Mouse (Mus musculus) adrenal gland (tissue): Measurements from ENCODE around the gene B3gnt3.
"Not testable (repeated sequence)": the region's sequence is repeated elsewhere in the genome, so short reads cannot be mapped to it uniquely, and the experiment has no call there.

Experiments
- intact Hi-C: fragments of 180-260 bp; cut with DNase I; formaldehyde crosslinking; loops from one replicate; pipeline ENCODE4 v1.15.1; 2025

B3gnt3 gene

DNA sequence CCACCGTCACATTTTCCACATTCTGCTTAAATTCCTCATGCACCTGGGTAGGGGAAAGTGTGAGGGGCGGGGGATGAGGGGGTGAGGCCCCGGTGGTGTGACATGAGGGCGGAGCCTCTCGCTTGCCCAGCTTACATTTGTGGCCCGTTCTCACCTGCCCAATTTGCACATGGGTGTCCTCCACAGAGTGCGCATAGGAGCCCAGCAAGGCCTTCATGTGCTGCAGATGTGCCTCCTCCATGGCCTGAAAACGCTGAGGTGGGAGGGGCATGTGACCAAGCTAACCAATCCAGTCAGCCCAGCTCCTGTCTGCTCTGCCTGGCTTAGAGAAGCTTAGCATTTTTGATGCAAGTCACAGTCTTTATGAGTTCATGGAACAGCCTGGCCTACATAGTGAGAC, 13.9 kb upstream of the B3gnt3 start:
- intact Hi-C loops: no loop called here

DNA sequence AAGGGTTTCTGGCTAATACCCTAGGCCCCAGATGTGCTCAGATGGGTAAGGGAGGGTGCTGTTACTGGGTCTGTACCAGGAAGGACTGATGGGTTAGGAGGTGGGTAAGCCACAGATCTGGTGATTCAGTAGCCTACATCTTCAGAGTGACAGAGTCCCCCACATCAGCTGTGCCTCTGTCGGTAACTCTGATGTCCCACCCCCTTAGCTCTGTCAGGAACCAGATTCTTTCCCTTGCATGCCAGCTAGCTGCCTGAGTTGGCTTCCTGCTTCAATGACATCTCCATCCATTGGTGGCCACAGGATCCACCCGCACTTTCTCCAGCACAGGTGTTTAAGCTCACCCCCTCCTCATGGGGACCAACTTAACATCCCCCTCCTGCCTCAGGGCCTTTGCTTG, 10.0 kb upstream of the B3gnt3 start:
- intact Hi-C loops: no loop called here

DNA sequence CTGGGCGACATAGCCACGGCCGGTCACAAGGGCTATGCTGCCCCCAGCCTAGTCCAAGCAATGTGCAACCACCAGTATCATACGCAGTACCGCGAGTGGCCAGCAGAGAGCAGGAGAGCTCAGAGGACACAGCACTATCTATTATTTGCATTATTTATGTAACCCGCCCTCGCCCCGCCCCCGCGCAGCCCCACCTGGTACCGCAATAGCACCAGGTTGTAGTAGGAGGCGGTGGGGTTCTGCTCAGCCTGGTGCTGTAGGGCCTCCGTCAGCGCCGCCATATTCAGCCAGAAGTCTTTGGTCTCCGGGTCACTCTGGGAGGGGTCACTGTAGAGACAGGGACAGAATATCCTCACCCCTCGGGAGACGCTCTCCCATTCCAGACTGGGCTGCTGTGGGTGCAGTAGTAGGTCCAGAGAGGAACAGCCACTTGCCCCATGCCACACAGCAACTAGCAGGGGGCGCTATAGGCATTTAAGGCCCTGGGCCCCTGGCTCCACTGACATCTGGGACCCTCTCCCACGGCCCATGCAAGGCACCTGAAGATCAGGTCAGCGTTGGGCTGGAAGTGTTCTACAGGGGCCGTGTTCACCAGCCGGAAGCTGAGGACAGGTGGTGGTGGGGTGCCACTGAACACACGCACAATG, 8.3 kb upstream of the B3gnt3 start:
- intact Hi-C loops: no loop called here

DNA sequence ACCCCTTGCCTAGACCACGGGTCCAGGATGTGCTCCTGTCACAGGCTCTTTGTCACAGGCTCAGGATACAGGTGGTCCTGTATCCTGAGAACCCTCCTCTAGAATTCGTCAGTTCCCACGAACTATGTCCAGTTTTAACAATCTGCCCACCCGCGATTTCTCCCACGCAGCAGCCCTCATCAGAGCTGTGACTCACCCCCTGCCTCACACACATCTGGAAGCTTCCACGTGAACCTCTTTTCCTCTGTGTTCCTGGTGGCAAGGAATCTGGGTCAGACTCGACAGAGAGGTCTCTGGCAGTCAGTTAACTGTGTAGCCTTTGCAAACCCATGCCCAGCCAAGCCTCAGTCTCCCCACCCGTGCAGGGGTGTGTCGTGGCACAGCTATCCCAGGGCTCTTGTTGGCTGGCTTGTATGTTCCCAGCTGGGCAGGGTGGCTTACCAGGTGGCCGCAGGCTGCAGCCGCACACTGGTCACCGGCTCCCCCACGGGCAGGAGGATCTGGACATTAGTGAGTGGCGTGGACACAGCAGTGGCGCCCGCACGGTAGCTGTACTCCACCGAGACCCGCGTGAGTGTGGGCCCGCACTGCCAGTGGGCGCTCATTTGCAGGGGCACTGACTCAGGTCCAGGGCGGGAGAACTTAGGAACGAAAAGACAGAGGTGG, 7.7 kb upstream of the B3gnt3 start:
- intact Hi-C loops: no loop called here

DNA sequence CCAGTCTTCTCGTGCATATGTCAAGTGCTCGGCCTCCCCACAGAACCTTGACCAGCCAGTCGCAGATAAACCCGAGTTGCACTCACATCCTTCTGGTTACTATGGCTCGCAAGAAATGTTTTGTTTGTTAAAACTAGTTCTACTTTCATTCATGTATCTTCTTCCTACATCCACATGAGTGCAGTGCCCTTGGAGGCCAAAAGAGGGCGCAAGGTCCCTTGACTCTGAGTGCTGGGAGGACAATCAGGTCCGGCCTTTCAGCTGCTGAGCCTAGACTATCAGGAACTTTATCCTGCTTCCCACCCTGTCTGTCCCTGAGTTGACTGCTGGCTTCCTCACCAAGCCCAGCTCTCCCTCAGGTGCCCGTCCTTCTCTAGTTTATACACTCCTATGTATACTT, 6.3 kb upstream of the B3gnt3 start:
- intact Hi-C loops: no loop called here

DNA sequence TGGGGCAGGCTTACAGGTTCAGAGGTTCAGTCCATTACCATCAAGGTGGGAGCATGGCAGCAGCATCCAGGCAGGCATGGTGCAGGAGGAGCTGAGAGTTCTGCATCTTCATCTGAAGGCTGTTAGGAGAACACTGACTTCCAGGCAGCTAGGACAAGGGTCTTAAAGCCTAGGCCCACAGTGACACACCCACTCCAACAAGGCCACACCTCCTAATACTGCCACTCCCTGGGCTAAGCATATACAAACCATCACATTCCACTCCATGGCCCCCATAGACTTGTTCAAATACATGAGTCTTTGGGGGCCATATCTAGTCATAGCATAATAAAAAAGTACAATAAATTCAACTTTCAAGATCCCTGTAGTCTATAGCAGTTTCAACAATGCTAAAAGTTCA, 1.8 kb upstream of the B3gnt3 start:
- intact Hi-C loops: not testable (repeated sequence)

DNA sequence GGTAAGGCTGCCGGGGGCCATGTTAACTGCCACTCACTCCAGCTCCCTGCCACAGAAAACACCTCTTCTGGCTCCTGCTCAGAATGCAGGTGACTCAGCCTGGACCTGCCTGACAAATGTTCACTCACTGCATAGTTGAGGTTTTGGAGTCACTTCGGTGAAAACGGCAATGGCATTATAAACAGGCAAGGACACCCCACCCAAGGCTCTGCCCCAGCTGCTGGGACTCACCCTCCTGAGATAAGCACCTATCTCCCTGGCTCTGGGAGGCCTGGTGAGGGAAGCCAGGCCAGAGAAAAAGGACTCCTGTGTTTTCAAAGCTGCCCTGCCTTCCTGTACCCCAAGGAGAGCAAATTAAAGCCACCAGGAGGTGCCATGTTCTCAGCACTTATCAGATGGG, 1.3 kb upstream of the B3gnt3 start:
- intact Hi-C loops: no loop called here

DNA sequence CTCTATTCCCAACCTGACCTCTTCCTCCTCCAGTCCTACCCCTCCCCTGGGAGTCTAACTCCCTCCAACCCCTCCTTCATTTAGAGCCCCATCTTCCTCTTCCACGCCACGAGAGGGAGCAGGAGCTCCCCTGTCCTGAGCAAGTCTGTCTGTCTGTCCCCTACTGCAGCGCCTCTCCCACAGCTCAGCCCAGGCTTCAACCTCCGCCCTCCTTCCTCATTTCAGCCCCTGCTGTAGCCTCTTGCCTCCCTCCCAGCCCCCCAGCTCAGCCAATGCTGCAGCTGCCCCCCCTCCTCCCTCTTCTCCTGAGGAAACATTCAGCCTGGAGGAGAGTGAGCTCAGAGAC, 471 bp upstream of the B3gnt3 start:
- intact Hi-C loops: no loop called here

DNA sequence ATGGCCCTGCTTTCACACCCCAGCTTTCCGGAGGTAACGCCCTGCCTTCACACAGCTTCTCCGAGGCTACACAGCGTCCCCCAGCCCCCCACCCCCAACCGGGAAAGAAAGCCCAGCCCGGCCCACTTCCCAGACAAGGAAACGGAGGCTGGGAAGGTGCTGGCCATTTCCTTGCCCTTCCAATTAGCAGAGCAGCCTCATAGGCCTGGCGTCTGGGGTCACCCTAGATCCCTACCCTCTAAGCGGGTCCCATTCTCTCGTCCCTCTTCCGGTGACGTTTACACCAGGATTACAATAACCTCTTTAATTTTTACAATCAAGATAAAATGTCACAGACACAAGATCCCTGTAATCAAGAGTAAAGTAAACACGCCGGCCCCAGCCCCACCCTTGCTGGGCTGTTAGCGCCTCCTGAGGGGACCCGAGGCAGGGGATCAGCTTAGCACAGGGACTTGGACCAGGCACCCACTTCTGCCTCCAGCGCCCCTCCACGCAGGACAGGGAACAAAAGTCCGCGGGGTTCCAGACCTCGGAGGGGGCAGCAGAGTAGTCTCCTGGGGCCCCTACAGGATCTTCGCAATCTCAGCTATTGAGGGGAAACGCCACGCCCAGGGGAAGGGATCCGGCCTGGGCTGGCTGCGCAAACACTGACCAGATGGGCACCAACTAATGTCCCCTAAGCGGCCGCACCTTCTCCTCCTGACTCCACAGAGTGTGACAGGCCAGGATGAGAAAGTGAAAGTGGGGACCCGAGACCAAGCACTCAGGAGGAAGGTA, 908 bp downstream of the B3gnt3 start:
- intact Hi-C loops: no loop called here

DNA sequence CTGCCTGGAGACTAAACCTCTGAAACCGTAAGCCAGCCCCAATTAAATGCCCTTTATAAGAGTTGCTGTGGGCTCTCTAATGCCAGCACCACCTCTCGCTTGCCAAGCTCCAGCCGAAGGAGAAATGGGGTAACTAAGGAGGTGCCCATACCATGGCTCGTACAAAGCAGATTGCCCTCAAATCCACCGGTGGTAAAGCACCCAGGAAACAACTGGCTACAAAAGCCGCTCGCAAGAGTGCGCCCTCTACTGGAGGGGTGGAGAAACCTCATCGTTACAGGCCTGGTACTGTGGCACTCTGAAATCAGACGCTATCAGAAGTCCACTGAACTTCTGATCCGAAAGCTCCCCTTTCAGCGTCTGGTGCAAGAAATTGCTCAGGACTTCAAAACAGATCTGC, 6.1 kb downstream of the B3gnt3 start:
- intact Hi-C loops: not testable (repeated sequence)

DNA sequence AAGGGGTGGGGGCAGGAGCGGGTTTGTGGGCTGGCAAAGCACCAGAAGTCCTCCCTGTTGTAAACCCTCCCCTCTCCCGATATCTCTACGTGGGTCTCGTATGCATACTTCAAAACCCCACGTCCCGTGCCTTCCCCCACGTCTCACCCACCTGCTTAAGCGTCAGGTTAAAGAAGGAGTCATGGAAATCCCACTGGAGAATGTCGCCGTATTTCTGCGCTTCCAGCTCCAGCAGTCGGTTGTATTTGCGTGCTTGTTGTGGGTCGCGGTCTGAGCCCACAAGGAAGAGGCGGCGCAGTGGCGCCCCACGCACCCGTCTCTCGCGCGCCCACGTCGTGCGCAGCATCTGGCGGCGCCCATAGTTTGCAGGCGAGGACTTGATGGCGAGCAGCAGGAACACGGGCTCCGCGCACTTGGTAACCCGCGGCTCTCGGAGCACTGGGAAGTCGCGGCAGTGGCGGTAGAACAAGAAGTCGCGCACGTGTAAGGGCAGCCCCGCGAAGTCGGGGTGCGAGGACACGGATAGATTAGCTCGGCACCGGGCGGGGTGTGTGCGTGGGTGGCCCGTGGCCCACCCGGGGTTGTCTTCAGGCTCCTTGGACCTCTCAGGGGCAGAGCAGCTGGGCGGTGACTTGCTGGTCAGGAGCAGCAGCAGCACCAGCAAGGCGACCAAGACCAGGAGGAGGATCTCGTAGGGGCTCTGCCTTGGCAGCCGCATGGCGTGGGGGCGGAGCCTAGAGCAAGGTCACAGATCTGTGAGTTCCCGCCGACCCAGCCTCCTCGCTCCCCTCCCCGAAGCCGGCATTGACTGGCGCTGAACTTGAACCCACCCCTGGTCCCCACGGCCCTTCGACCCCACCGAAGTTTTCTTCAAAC, 8.2 kb downstream of the B3gnt3 start:
- intact Hi-C loops: no loop called here

DNA sequence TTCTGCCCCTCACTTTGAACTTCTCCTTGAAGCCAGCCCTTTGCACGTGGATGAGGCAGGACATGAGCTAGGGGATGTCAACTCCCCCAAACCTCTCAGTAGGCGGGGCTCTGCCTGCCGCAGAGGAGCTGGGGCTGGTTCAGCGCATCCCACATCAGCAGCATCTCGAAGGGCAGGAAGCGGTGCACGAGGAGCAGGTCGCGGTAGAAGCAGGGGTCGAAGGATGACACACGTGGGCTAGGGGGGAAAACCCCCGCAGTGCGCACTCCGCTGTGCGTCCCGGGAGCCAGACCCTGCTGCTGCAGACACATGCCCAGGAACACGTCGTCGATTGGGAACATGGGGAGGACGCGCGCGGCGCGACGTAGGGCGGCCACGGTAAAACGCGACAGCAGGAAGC, 9.1 kb downstream of the B3gnt3 start:
- intact Hi-C loops: no loop called here

DNA sequence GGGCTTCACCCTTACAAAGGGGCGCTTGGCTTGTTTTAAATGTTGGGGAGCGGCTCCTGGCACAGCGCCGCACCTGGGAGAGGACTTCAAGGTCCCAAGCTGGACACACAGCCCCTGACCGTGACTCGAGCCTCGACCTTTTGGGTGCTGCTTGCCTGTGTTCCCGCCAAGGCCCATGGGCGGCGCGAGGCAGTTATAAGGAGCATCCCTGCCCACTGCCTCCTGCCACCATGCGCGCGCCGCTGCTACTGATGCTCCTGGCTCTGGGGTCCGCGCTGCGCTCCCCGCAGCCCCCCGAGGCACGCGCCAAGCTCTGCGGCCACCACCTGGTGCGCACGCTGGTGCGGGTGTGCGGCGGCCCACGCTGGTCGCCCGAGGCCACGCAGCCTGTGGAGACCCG, 12.6 kb downstream of the B3gnt3 start, which contains the start of gene Insl3:
TSS of gene Insl3 (plus strand) at position 187 of the 400 bp plus-strand sequence.
- intact Hi-C loops: no loop called here

DNA sequence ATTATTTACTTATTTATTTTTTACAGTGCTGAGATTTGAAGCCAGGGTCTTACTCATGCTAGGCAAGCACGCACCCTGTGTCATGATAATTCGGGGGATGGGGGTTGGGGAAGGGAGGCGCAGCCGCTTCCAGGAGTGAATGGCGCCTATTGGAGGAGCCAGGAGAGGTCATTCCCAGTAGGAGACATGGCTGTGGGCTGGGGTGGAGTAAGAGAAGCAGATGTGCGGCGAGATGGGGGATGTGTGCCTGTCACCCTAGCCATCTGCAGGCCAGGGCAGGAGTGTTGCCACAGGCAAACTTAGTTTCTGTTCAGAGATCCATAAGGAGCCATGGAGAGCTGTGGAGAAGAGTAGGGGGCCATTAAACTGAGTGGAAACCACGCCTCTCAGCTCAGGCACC, 14.0 kb downstream of the B3gnt3 start:
- intact Hi-C loops: no loop called here

DNA sequence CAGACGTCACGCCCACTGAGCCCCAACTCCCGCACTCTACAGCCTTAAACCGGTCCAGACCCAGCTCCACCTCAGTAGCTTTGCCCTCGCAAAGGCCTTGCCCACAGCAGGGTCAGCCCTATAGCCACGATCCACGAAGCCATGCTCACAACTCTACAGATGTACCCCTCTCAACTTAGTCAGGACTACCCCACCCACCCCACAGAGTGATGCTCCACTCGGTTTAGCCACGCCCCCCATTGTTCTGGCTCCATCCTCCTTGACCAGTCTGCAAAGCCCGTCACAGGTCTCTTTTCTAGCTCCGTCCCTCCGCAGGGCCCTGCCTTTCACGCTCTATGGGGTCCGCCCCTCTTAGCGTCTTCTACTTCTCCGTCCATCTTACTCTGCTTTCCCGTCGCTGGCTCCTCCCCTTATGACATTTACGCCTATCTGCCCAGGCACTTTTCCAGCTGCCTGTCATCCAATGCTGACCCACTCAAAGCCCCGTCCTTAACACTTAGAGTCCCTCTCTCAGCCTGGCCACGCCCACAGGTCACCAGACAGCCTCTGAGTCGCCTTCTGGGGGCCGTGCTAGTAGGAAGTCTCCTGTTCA, 15.3 kb downstream of the B3gnt3 start:
- intact Hi-C loops: no loop called here

DNA sequence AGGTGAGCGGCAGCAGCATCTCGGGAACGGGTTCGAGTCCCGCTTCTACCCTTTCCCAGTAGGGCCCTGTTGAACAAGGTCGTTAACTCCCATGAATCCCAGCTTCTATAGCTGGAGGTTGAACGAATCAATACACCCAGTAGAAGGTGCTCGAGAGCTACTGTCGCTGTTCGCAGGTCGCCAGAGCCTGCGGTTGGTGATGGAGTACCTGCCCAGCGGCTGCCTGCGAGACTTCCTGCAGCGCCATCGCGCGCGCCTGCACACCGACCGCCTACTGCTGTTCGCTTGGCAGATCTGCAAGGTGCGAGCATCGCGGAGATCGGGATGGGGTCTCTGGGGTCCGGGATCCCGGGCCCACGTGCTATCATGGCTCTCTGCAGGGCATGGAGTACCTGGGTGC, 16.0 kb downstream of the B3gnt3 start:
- intact Hi-C loops: no loop called here

DNA sequence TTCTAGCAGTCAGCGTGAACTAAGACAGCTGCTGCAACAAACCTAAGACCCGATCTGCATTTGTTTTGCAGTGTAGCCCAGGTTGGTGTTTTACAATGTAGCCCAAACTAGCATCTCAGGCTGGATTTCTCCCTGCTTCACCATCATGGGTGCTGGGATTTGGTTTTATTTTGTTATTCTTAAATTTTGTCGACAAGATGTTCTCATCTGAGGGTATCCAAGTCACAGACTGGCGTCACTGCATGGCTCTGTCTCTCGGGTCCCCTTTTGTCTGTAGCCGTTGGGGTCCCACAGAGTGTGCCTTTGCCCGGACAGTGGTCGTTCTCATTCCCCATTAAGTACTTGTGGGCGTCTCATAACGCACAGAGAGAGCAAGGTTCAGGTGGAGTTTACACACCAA, 16.9 kb downstream of the B3gnt3 start:
- intact Hi-C loops: no loop called here

DNA sequence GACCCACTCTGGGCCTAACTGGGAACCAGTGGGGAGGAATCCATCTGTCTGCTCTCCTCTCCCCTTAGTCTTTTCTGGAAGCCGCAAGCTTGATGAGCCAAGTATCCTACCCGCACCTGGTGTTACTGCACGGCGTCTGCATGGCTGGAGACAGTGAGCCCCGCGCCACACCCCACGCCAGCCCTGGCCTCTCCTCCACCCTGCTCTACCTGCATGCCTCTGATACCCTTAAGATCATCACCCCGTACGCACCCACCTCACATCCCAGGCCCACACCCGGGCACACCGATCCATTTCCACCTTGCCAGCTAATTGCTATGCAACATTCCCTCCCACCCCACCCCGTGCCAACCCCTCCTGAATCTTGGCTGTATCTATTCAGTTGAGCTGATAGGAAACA, 18.8 kb downstream of the B3gnt3 start:
- intact Hi-C loops: no loop called here

DNA sequence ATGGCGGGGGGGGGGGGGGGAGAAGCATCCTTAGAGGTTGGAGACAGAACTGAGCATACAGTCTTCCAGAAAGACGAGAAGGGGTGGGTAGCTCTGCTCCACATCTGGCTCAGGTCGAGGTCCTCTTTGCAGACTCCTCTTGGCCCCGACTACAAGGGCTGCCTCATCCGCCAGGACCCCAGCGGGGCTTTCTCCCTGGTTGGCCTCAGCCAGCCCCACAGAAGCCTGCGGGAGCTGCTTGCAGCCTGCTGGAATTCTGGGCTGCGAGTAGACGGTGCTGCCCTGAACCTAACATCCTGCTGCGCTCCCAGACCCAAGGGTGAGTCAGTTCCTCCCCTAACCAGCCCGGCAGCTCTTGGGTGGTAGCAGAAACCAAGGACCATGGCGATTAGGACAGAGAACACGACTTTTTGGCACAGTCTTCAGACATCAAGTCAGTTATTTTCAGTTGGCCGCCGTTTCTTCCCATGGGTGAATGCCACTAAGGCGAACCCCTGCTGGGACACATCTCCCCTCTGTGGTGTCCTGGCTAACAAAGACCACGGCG, 20.1 kb downstream of the B3gnt3 start:
- intact Hi-C loops: no loop called here

DNA sequence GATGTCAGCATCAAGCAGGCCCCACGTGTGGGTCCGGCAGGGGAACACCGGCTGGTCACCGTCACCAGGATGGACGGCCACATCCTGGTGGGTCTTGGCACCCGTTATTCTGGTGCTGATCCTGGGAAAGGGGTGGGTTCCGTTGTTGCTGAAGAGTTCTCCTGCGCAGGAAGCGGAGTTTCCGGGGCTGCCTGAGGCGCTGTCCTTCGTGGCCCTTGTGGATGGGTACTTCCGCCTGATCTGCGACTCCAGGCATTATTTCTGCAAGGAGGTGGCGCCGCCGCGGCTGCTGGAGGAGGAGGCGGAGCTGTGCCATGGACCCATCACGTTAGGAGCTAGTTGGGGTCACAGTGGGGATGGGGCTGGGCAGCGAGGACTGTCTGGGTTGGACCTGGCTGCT, 21.1 kb downstream of the B3gnt3 start:
- intact Hi-C loops: no loop called here

DNA sequence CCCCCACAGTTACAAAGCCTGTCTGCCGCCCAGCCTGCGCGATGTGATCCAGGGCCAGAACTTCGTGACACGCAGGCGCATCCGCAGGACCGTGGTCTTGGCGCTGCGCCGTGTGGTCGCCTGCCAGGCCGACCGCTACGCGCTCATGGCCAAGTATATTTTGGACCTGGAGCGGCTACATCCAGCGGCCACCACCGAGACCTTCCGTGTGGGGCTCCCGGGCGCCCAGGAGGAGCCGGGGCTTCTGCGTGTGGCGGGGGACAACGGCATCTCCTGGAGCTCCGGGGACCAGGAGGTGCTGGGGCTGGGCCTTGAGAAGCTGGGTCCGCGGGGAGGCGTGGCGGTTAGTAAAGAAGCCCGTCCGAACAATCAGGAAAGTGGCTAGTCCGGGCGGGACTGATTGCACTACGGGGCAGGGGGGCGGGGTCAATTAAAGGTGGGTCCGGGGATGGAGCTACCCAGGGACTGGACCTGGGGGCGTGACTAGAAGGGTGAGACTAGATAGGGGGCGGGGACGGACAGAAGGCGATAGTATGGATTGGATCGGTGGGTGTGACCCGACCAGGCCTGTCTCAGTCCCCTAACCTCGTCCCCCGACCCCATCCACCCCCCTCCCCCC, 21.9 kb downstream of the B3gnt3 start:
- intact Hi-C loops: no loop called here
